Mouse (Mus musculus) heart, embryonic 11.5 days (tissue): Measurements from ENCODE around the gene Bace2. TPM values are rescaled to one million over a fixed set of nuclear protein-coding genes. Genes with fewer than 3 reads are reported as not detected.
A peak's percentile ranks its signal among the peaks of the same experiment; 100 is the strongest.

Experiments
- ATAC-seq: fragments of 200-750 bp; cut with Nextera tagmentation; replicated peaks from 2 replicates; pipeline ENCODE4 v1.8.0; 2017; ENCODE audit warnings: moderate library complexity; ENCODE audit not compliant: insufficient number of reproducible peaks, low FRiP score, low TSS enrichment
- H3K27ac ChIP-seq: fragments of 300-500 bp; sonication (generic); 2 replicates; pipeline ENCODE4 v1.5.1; 2014; ENCODE audit warnings: mild to moderate bottlenecking, low read depth, low read length
- H3K27me3 ChIP-seq: fragments of 300-500 bp; sonication (generic); 2 replicates; pipeline ENCODE4 v1.6.1; 2014; ENCODE audit warnings: mild to moderate bottlenecking, low read length, mixed read lengths; ENCODE audit not compliant: control insufficient read depth, insufficient read depth
- H3K36me3 ChIP-seq: fragments of 300-500 bp; sonication (generic); 2 replicates; pipeline ENCODE4 v1.6.1; 2014; ENCODE audit warnings: mild to moderate bottlenecking, low read length, moderate library complexity, mixed read lengths; ENCODE audit not compliant: control insufficient read depth, insufficient read depth
- H3K4me1 ChIP-seq: fragments of 300-500 bp; sonication (generic); 2 replicates; pipeline ENCODE4 v1.6.1; 2014; ENCODE audit warnings: low read length; ENCODE audit not compliant: control insufficient read depth, insufficient read depth
- H3K4me2 ChIP-seq: fragments of 300-500 bp; sonication (generic); 2 replicates; pipeline ENCODE4 v1.6.1; 2014; ENCODE audit warnings: mild to moderate bottlenecking, moderate library complexity
- H3K4me3 ChIP-seq: fragments of 300-500 bp; sonication (generic); 2 replicates; pipeline ENCODE4 v1.5.1; 2014; ENCODE audit warnings: low read depth, low read length
- H3K9ac ChIP-seq: fragments of 300-500 bp; sonication (generic); 2 replicates; pipeline ENCODE4 v1.6.1; 2014; ENCODE audit warnings: mild to moderate bottlenecking, low read depth, low read length, moderate library complexity
- H3K9me3 ChIP-seq: fragments of 300-500 bp; sonication (generic); replicated peaks from 2 replicates; pipeline ENCODE4 v1.6.1; 2016; ENCODE audit warnings: low read length; ENCODE audit not compliant: control insufficient read depth
- WGBS: fragments of 180-500 bp; shearing (Covaris S2); extraction: QIAGEN DNeasy Blood & Tissue Kit; methylation state at CpG from one replicate; pipeline ENCODE4 v1.1.7; 2014; ENCODE audit not compliant: insufficient replicate concordance; 5-methylcytosine and 5-hydroxymethylcytosine counted together
- polyA plus RNA-seq: library from polyadenylated mRNA; unstranded; fragments of >200 nt; fragmentation: Nextera tagmentation; extraction: Ambion mirVana; gene quantifications from 2 replicates; pipeline ENCODE4 v1.2.1, GENCODE M21; 2014

Gene Bace2
- polyA plus RNA-seq, 1 experiment from 2014 or later = 49.5 TPM

GRCm38 (mm10) chr16:97391701-97392384 lies 35.3 kb downstream of the Bace2 start:
- Histone ChIP-seq H3K9ac (no peak overlapping the region), H3K4me3 (no peak overlapping the region), H3K4me2 (no peak overlapping the region), H3K4me1 (peaks cover 25% of the 10 kb centered on the region), H3K36me3 (no peaks in the 10 kb centered on the region), H3K27ac (no peak overlapping the region), H3K27me3 (no peaks in the 10 kb centered on the region), H3K9me3 (no peaks in the 10 kb centered on the region)
- ATAC-seq = no peak
- 36% methylated on average over 3 of the region's 3 CpGs for WGBS

DNA sequence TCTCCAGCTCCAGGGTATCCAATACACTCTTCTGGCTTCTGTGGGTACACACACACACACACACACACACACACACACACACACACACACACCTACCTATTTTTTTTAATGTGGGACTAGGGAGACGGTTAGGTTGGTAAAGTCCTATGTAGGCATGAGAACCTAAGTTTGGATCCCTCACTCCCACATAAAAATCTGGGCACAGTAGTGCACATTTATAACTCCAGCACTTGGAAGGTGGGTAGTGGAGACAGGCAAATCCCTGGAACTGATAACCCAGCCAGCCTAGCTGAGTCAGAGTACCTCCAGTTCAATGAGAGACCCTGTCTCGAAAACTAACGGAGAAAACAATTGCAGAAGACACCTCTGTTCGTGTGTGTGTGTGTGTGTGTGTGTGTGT lies 39.9 kb downstream of the Bace2 start:
- WGBS = 70% methylated on average over 4 of the region's 4 CpGs
- no peak overlapping the region for H3K9ac ChIP-seq
- H3K36me3 ChIP-seq = no peaks in the 10 kb centered on the region
- H3K27ac ChIP-seq = no peak overlapping the region
- H3K4me2 ChIP-seq = no peak overlapping the region
- H3K4me1 ChIP-seq = peaks cover 5% of the 10 kb centered on the region
- ATAC-seq = no peak
- no peak overlapping the region for H3K4me3 ChIP-seq
- no peaks in the 10 kb centered on the region for H3K9me3 ChIP-seq
- H3K27me3 ChIP-seq = no peaks in the 10 kb centered on the region

DNA sequence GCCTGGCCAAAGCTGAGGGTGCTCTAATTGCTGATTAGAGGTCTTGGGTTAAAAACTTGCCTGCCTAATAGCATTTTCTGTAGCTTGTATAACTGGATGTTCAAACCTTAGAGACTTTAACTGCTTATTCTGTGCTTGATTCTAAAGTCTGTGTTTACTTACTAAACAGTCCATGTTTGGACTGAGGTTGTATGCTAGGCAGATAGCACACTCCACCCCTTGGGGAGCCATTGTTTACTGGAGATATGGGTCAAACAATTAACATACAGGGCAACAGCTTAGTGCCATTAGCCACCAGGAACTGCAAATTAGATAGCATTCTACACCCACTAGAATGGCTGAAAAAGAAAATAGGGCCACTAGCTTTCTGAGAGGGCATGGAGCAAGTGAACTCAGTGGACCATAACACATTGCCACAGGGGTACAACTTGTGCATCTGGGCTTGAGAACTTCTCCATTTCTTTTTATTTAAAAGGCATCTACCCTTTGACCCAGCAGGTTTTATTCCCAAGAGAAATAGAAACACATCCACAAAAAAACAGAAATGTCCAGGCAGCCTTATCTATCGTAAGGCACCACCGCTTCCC lies 41.5 kb downstream of the Bace2 start:
- Histone ChIP-seq H3K36me3 (no peaks in the 10 kb centered on the region), H3K27me3 (no peaks in the 10 kb centered on the region), H3K27ac (no peak overlapping the region), H3K4me1 (no peaks in the 10 kb centered on the region; the same call in 1 of the 2 replicates), H3K9ac (no peak overlapping the region), H3K4me3 (no peak overlapping the region), H3K9me3 (no peaks in the 10 kb centered on the region), H3K4me2 (no peak overlapping the region)
- ATAC-seq = no peak
- WGBS = 49% methylated on average over 2 of the region's 2 CpGs

- Histone ChIP-seq H3K9ac (no peak overlapping the region), H3K27ac (no peak overlapping the region), H3K36me3 (no peaks in the 10 kb centered on the region), H3K4me3 (no peak overlapping the region), H3K4me1 (no peaks in the 10 kb centered on the region; the same call in 1 of the 2 replicates), H3K9me3 (no peaks in the 10 kb centered on the region), H3K27me3 (no peaks in the 10 kb centered on the region), H3K4me2 (no peak overlapping the region)
- no peak for ATAC-seq
- WGBS = 84% methylated on average over 4 of the region's 4 CpGs
Measured at GRCm38 (mm10) chr16:97399991-97400390, 43.4 kb downstream of the Bace2 start.

GRCm38 (mm10) chr16:97401741-97402140 lies 45.2 kb downstream of the Bace2 start:
- Histone ChIP-seq H3K4me2 (no peak overlapping the region), H3K4me1 (no peaks in the 10 kb centered on the region; the same call in 1 of the 2 replicates), H3K27me3 (no peaks in the 10 kb centered on the region), H3K36me3 (no peaks in the 10 kb centered on the region), H3K9me3 (no peaks in the 10 kb centered on the region), H3K9ac (no peak overlapping the region), H3K4me3 (no peak overlapping the region), H3K27ac (no peak overlapping the region)
- no peak for ATAC-seq

- WGBS = 70% methylated on average over 4 of the region's 4 CpGs
Measured at GRCm38 (mm10) chr16:97402213-97402785, 45.8 kb downstream of the Bace2 start.

DNA sequence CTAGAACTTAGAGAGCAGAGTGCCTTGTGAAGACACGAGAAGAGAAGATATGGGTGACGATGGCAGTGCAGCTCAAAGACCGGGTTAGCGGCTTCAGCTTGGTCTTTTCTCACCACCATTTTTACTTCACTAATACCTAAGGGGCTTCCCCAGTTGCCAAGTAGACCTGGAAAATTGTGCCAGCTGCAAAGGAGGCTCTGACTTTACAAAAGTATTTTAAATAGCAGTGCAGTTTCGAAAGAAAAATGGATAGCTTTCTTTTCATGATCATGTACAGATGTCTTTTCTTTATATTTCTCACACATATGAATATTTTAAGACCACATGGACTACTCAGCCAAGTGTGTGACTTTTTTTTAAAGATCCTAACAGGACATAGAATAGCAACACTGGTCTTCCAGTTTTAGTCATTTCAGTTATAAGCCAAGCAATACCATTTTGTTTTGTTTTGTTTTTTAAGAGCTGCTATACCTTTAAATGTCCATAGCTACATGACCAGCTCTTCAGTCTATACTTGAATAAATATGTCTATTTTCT lies 49.0 kb downstream of the Bace2 start:
- no peaks in the 10 kb centered on the region for H3K9me3 ChIP-seq
- WGBS = 86% methylated on average over 5 of the region's 5 CpGs
- no peak overlapping the region for H3K27ac ChIP-seq
- H3K9ac ChIP-seq = no peak overlapping the region
- H3K4me1 ChIP-seq = no peaks in the 10 kb centered on the region
- ATAC-seq = no peak
- no peak overlapping the region for H3K4me3 ChIP-seq
- H3K36me3 ChIP-seq = no peaks in the 10 kb centered on the region
- H3K4me2 ChIP-seq = no peak overlapping the region
- H3K27me3 ChIP-seq = no peaks in the 10 kb centered on the region

More at GRCm38 (mm10) chr16:97402213-97402785, 45.8 kb downstream of the Bace2 start:
- Histone ChIP-seq H3K27me3 (no peaks in the 10 kb centered on the region), H3K36me3 (no peaks in the 10 kb centered on the region), H3K4me3 (no peak overlapping the region), H3K4me1 (no peaks in the 10 kb centered on the region; the same call in 1 of the 2 replicates), H3K4me2 (no peak overlapping the region), H3K27ac (no peak overlapping the region), H3K9me3 (no peaks in the 10 kb centered on the region), H3K9ac (no peak overlapping the region)
- no peak for ATAC-seq

DNA sequence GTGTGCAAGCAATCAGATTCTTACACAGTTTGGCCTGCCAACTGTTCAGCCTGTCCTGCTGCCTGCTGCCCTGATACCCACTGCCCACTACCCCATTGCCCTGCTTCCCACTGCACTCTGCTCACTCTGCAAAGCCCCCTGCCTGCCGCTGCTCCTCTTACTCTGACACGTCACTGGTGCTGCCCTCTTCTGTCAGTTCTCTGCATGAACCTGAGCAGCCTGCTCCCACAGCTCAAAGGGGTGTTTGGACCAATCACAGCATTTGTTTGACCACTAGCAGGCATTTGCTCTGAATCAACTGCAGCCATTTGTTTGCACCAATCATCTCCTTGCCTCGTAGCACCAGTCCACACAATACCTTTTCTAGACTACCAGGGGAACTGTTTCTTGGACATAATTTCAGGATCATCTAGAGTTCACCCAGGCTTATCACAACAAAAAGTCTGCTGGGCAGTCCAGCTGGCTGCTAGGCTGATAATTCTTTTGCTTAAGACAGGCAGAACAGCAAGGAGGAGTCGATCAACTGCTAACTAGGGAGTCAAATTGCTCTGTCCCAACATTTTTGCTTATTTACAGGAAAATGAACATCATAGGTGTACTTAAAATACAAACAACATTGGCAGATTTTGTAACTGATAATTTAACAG lies 61.5 kb downstream of the Bace2 start:
- no peak overlapping the region for H3K9ac ChIP-seq
- H3K36me3 ChIP-seq = no peaks in the 10 kb centered on the region
- no peak overlapping the region for H3K4me3 ChIP-seq
- no peaks in the 10 kb centered on the region for H3K9me3 ChIP-seq
- no peaks in the 10 kb centered on the region for H3K27me3 ChIP-seq
- H3K4me1 ChIP-seq = no peaks in the 10 kb centered on the region
- H3K27ac ChIP-seq = no peak overlapping the region
- WGBS = 10% methylated on average over 4 of the region's 4 CpGs
- ATAC-seq = peak; percentile 42; the same call in 1 of the 2 replicates
- no peak overlapping the region for H3K4me2 ChIP-seq
